Comparison of ENCODE assay signal across 15 mouse cellular contexts in the genomic region with DNA sequence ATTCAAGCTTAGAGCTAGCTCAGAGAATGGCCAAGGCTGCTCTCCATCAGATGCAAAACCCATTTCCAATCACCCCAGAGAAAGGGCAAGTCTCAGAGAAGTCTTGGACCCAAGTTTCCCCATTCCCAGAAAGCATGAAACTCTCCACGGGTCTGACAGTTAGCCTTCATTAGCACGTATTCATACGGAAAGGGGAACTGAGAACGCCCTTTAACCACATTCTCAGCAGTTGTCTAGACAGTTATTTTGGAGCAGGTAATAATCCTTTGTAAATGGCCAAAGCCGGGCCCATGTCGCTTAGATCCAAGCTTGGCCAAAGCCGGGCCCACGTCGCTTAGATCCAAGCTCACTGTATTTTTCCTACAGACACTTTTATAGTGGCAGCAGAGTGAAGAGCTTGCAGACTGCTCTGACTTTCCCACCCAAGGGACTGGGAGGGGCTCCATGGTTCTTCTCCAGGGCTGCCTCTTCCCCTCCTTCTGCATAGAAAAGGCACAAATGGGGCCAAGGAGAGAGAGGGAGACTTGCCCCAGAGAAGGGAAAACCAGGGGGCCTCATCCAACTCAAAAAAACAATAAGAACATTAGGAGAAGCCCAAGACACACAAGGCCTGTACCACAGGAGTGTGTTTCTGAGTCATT. TPM values are rescaled to one million over a fixed set of nuclear protein-coding genes. Genes with fewer than 3 reads are reported as not detected.
DNase-seq lines count a peak whose midpoint lies in the region; ATAC-seq lines count a peak whose summit lies in the region.
"Had no signal": no experiment of that assay in that cellular context is flagged by ENCODE, and none has a peak within 500 bp of the region (broad histone marks: within the 10 kb centered on the region; RNA-seq: fewer than 3 reads in every experiment).

No protein-coding gene starts in this region.

- H3K27me3 ChIP-seq in kidney, embryonic 14.5 days (ENCODE audit: control insufficient read depth, insufficient read depth, low read length): no peaks in the 10 kb centered on the region
- H3K27me3 ChIP-seq: midbrain, embryonic 15.5 days; stomach, embryonic 15.5 days had no signal

- peak; percentile 74 to 76 for ATAC-seq in hematopoietic stem cell, adult 5-6 weeks (replicated peaks in 1 of 2; ENCODE audit: insufficient read depth in 1 of 2, low FRiP score in 2 of 2, low TSS enrichment in 1 of 2, low read depth in 1 of 2, poor library complexity in 2 of 2, severe bottlenecking in 2 of 2)
- ATAC-seq in kidney, embryonic 14.5 days (ENCODE audit: low FRiP score, low TSS enrichment): no peak
- ATAC-seq: intestine, embryonic 16.5 days; midbrain, embryonic 15.5 days had no signal

- H3K4me1 ChIP-seq in kidney, embryonic 14.5 days (ENCODE audit: control insufficient read depth, insufficient read depth, low read length): no peaks in the 10 kb centered on the region
- H3K4me1 ChIP-seq: hindbrain, embryonic 10.5 days; midbrain, embryonic 15.5 days; stomach, embryonic 15.5 days had no signal

- H3K9ac ChIP-seq in kidney, embryonic 14.5 days (ENCODE audit: low read depth, low read length): no peak overlapping the region
- H3K9ac ChIP-seq: midbrain, embryonic 15.5 days; stomach, embryonic 15.5 days had no signal

- WGBS in kidney, embryonic 14.5 days: 71% methylated on average over 9 of the region's 9 CpGs

- 0 out of 2 replicates have a peak, but pooled peaks cover 2% of the 10 kb centered on the region for H3K9me3 ChIP-seq in kidney, embryonic 14.5 days (ENCODE audit: control insufficient read depth, low read length)
- H3K9me3 ChIP-seq: midbrain, embryonic 15.5 days; stomach, embryonic 15.5 days had no signal

- DNase-seq in A20 (ENCODE audit: low read depth, low spot score): peak; percentile 76
- DNase-seq in B cell, adult 2 months: peak; percentile 48 to 59
- DNase-seq in gastrocnemius, postnatal 10 days: peak; percentile 49
- no peak for DNase-seq in adrenal gland, adult (ENCODE audit: inconsistent age in 2 of 2, low spot score in 1 of 2)
- DNase-seq in urinary bladder, postnatal 10 days (ENCODE audit: low spot score): no peak
- DNase-seq: cerebellum, adult 2 months; embryo, embryonic 11 days; lung, postnatal 14 days had no signal

- no peak overlapping the region for H3K4me2 ChIP-seq in kidney, embryonic 14.5 days (replicated peaks; ENCODE audit: low read depth, low read length)
- H3K4me2 ChIP-seq: midbrain, embryonic 15.5 days; stomach, embryonic 15.5 days had no signal

- no peak overlapping the region for H3K27ac ChIP-seq in kidney, embryonic 14.5 days (ENCODE audit: low read depth, low read length)
- H3K27ac ChIP-seq: hindbrain, embryonic 10.5 days; midbrain, embryonic 15.5 days; stomach, embryonic 15.5 days had no signal

- H3K4me3 ChIP-seq in kidney, embryonic 14.5 days (ENCODE audit: low read length): no peak overlapping the region
- H3K4me3 ChIP-seq: erythroblast, embryonic 14.5 days; hindbrain, embryonic 10.5 days; midbrain, embryonic 15.5 days; stomach, embryonic 15.5 days had no signal

- H3K36me3 ChIP-seq in kidney, embryonic 14.5 days (ENCODE audit: control insufficient read depth, insufficient read depth, low read length): no peaks in the 10 kb centered on the region
- H3K36me3 ChIP-seq: hindbrain, embryonic 10.5 days; midbrain, embryonic 15.5 days; stomach, embryonic 15.5 days had no signal

RNA-seq across cellular contexts. Expression of gene Snx18, which starts 46.2 kb away (rescaled TPM):
- 10 to 100 TPM; 20.1 to 25.7 TPM for total RNA-seq in gastrocnemius, postnatal 10 days (2021)
- total RNA-seq in hematopoietic stem cell, adult 5-6 weeks (2017): 27.2 and 30.5 TPM in 2 replicates
- 39.4 and 51.2 TPM in 2 replicates for polyA plus RNA-seq in kidney, embryonic 14.5 days (2014; fragmentation: Nextera tagmentation; extraction: Ambion mirVana)

Comparison
In these comparisons a context has a peak if more than half of its experiments do, and no peak if none do; other contexts are left out.
1. DNase-seq: peak in A20 (single experiment), B cell, adult 2 months (2 of 2) and gastrocnemius, postnatal 10 days (single experiment); none in adrenal gland, adult (0 of 2) and urinary bladder, postnatal 10 days (single experiment).